Mouse (Mus musculus): ENCODE results near the gene Pear1.

Pear1 gene

GRCm38 (mm10) chr3:87809322-87809962 lies 14.7 kb downstream of the Pear1 start:
- DNase-seq (ENCODE audit: low read depth), result no peak

- DNase-seq (ENCODE audit: low read depth), result no peak
Observed at GRCm38 (mm10) chr3:87804038-87804677, 19.9 kb downstream of the Pear1 start.

- no peak for DNase-seq (ENCODE audit: low read depth)
Observed at GRCm38 (mm10) chr3:87801681-87802080, 22.4 kb downstream of the Pear1 start.

- DNase-seq (ENCODE audit: low read depth), result no peak
Observed at GRCm38 (mm10) chr3:87796736-87797334, 27.3 kb downstream of the Pear1 start, which contains the start of gene Insrr. Gene Insrr, plus strand, starts transcription at chr3:87796951.

GRCm38 (mm10) chr3:87795336-87796277 lies 28.5 kb downstream of the Pear1 start:
- peak; percentile 27 for DNase-seq (ENCODE audit: low read depth)

- DNase-seq (ENCODE audit: low read depth), result no peak
Observed at GRCm38 (mm10) chr3:87794922-87795325, 29.2 kb downstream of the Pear1 start, which contains the start of gene Ntrk1. Gene Ntrk1, minus strand, starts transcription at chr3:87795162.

GRCm38 (mm10) chr3:87789768-87790167 lies 34.3 kb downstream of the Pear1 start:
- no peak for DNase-seq (ENCODE audit: low read depth)

GRCm38 (mm10) chr3:87789248-87789647 lies 34.9 kb downstream of the Pear1 start:
- no peak for DNase-seq (ENCODE audit: low read depth)

GRCm38 (mm10) chr3:87785626-87786214 lies 38.4 kb downstream of the Pear1 start:
- no peak for DNase-seq (ENCODE audit: low read depth)

- DNase-seq (ENCODE audit: low read depth), result no peak
Observed at GRCm38 (mm10) chr3:87785156-87785555, 39.0 kb downstream of the Pear1 start.

- no peak for DNase-seq (ENCODE audit: low read depth)
Observed at GRCm38 (mm10) chr3:87783282-87784023, 40.7 kb downstream of the Pear1 start.

- DNase-seq (ENCODE audit: low read depth), result no peak
Observed at GRCm38 (mm10) chr3:87779086-87779485, 45.0 kb downstream of the Pear1 start.

- DNase-seq (ENCODE audit: low read depth), result no peak
Observed at GRCm38 (mm10) chr3:87778283-87778682, 45.8 kb downstream of the Pear1 start.

- DNase-seq (ENCODE audit: low read depth), result no peak
Observed at GRCm38 (mm10) chr3:87771088-87771487, 53.0 kb downstream of the Pear1 start.

GRCm38 (mm10) chr3:87770280-87770679 lies 53.8 kb downstream of the Pear1 start:
- DNase-seq (ENCODE audit: low read depth), result peak; percentile 50

- no peak for DNase-seq (ENCODE audit: low read depth)
Observed at GRCm38 (mm10) chr3:87769506-87769905, 54.6 kb downstream of the Pear1 start.

GRCm38 (mm10) chr3:87768844-87769243 lies 55.3 kb downstream of the Pear1 start:
- DNase-seq (ENCODE audit: low read depth), result peak; percentile 22

- DNase-seq (ENCODE audit: low read depth), result no peak
Observed at GRCm38 (mm10) chr3:87768431-87768830, 55.7 kb downstream of the Pear1 start.

GRCm38 (mm10) chr3:87767764-87768163 lies 56.3 kb downstream of the Pear1 start:
- no peak for DNase-seq (ENCODE audit: low read depth)

- DNase-seq (ENCODE audit: low read depth), result no peak
Observed at GRCm38 (mm10) chr3:87766284-87766667, 57.8 kb downstream of the Pear1 start.

All from c-Kit-positive CD71-positive TER-119-negative erythroid progenitor cells, embryonic 14.5 days (primary cell).